Comparison of ENCODE assay signal across 9 mouse cellular contexts in the genomic region with DNA sequence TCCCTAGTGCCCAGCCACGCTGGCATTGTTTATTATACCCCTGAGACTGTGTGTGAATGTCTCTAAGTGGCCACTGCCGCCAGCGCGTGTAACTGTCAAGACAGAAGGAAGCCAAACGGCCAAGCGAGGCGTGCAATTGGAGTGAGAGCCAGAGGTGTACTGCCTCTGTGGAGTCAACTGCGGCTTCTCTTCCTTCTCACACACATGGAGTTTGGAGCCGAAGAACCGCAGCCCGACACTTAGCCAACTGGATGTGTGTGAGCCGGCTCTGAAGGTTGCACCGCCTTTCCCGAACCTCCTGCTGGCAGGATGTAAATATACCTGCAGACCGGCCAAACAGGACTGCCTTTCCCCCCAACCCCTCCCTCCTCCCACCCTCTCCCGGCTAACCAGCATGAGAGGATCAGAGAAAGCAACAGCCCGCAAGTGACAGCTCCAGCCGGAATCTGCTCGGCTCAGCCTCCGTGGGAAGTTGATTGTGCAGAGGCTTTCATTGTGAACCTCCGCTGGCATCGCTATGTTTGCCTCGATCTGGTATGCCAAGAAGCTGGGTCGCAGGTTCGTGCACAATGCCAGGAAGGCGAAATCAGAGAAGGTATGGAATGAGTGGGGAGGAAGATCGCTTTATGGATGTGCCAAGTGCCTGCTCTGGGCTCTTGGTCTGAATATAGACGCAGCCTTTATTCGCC.
DNase-seq lines count a peak whose midpoint lies in the region; ATAC-seq lines count a peak whose summit lies in the region.
"Had no signal": no experiment of that assay in that cellular context is flagged by ENCODE, and none has a peak within 500 bp of the region (broad histone marks: within the 10 kb centered on the region; RNA-seq: fewer than 3 reads in every experiment).

No protein-coding gene starts in this region.

- WGBS in midbrain, embryonic 12.5 days = 2% methylated on average over 29 of the region's 29 CpGs

- DNase-seq in cerebellum, adult 9-10 months = peak; percentile 31
- peak; percentile 35 to 50 for DNase-seq in frontal cortex, postnatal 36 days (ENCODE audit: low spot score in 2 of 2)
- DNase-seq in layer of hippocampus, postnatal 10 days (ENCODE audit: low spot score in 2 of 2) = peak; percentile 36 to 46
- DNase-seq in testis, postnatal 14 days (ENCODE audit: low spot score) = peak; percentile 3
- no peak for DNase-seq in B cell, adult 2 months

- no peaks in the 10 kb centered on the region for H3K9me3 ChIP-seq in megakaryocyte, embryonic 14.5 days
- no peaks in the 10 kb centered on the region for H3K9me3 ChIP-seq in midbrain, embryonic 12.5 days

- no peaks in the 10 kb centered on the region for H3K27me3 ChIP-seq in megakaryocyte, embryonic 14.5 days (replicated peaks)
- H3K27me3 ChIP-seq in midbrain, embryonic 12.5 days = peaks cover 3% of the 10 kb centered on the region

- H3K4me3 ChIP-seq in megakaryocyte, embryonic 14.5 days (replicated peaks) = peak overlapping the region; percentile 90
- H3K4me3 ChIP-seq in midbrain, embryonic 12.5 days = peak overlapping the region; percentile 48
- H3K4me3 ChIP-seq: myocyte had no signal

- peaks cover 5% of the 10 kb centered on the region for H3K36me3 ChIP-seq in megakaryocyte, embryonic 14.5 days (replicated peaks; ENCODE audit: low read length)
- no peaks in the 10 kb centered on the region for H3K36me3 ChIP-seq in midbrain, embryonic 12.5 days

- ATAC-seq in megakaryocyte, adult 5-6 weeks (ENCODE audit: poor library complexity, severe bottlenecking) = no peak
- ATAC-seq in midbrain, embryonic 12.5 days (ENCODE audit: low FRiP score, low read depth) = peak; percentile 86

- H3K4me1 ChIP-seq in megakaryocyte, embryonic 14.5 days = peaks cover 64% of the 10 kb centered on the region
- H3K4me1 ChIP-seq in midbrain, embryonic 12.5 days = peaks cover 10% of the 10 kb centered on the region; the same call in 1 of the 2 replicates

- H3K27ac ChIP-seq in midbrain, embryonic 12.5 days (replicated peaks) = no peak overlapping the region

- peak overlapping the region; percentile 78 for H3K4me2 ChIP-seq in midbrain, embryonic 12.5 days (replicated peaks)

- H3K9ac ChIP-seq in midbrain, embryonic 12.5 days (replicated peaks) = peak overlapping the region; percentile 53

Comparison
In these comparisons a context has a peak if more than half of its experiments do, and no peak if none do; other contexts are left out.
1. DNase-seq: peak in cerebellum, adult 9-10 months (single experiment), frontal cortex, postnatal 36 days (2 of 2), layer of hippocampus, postnatal 10 days (2 of 2) and testis, postnatal 14 days (single experiment); none in B cell, adult 2 months (0 of 2).